Mouse (Mus musculus): ENCODE data around the gene Bcorl1.

DNA sequence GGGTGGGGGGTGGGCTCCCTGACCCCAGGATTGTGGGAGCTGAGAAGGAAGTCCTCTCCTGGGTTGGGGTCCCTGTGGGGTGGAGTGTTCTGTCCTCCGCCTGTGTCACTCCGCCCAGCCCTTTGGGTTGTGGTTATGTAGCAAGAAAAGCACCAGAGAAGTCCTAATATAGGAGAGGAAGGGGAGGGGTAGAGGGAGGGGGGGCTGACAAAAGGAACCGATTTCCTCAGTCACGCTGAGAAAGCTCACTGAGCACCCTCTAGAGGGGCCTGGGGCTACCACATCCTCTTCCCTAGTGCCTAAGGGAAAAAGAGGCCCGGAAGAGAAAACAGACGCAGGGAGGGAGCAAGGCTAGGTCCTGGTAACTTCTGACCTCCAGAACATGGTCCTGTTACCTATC, 88.4 kb downstream of the Bcorl1 start:
- TF ChIP-seq CTCF (IDR thresholded peaks at IDR 0.05; ENCODE audit: control insufficient read depth, insufficient read depth, low read length) (no peak), POLR2A (IDR thresholded peaks at IDR 0.05; ENCODE audit: borderline replicate concordance, control insufficient read depth, low read depth, low read length) (no peak)
